Mouse (Mus musculus) yolk sac, embryonic 10.5 days (tissue): ENCODE data around the gene Trim40.
"Not testable (repeated sequence)": the region's sequence is repeated elsewhere in the genome, so short reads cannot be mapped to it uniquely, and the experiment has no call there.

Experiments
- DNase-seq: peaks from one replicate; pipeline ENCODE4 v3.0.0-alpha.2; 2017; ENCODE audit warnings: low spot score

Gene Trim40

GRCm38 (mm10) chr17:36893387-36893786 is 3.5 kb upstream of the Trim40 start:
- no peak for DNase-seq

DNA sequence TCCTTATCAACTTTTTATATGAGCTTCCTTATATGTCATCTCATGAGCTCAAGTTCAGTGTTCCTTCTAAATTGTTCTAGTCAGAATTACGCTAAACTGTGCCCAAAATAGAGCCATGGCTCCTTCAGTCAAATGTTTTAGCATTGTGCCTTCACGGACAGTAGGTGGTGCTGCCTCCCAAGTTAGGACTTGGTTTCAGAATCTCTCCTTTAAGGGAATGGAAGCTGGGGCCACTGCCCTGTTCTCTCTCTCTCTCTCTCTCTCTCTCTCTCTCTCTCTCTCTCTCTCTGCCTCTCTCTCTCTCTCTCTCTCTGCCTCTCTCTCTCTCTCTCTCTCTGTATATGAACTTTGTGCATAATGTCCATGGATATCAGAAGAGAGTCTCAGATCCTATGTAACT is 2.4 kb upstream of the Trim40 start:
- no peak for DNase-seq

GRCm38 (mm10) chr17:36891496-36891895 is 1.6 kb upstream of the Trim40 start:
- not testable (repeated sequence) for DNase-seq

DNA sequence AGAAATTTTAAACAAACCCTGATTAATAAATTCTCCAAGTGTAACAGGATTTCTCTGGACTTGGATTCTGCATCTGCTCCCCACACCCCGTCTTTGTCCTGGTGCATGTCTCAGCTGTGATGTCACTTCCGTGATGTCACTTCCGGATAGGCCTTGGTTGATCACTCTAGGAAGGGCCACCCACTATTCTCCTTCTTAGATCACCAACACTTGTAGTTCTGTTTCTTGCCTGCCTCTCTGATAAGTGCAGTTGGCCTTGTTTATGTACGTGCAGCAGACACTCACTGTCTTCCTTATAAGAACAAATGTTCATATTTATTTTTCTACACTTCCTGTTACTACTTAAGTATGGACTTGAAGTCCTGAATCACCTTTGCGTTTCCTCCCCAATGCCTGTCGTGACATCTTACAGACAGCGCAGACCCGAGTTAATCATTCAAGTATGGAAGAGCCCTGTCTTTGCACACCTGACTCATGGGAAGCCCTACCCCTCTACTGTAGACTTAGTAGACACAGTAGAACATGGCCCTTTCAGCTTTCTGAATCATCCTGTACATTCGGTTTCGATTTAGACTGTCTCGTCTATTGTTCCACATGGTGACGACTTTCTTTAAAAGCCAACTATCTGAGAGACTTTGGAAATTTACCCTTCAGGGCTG is 4.7 kb downstream of the Trim40 start:
- no peak for DNase-seq

GRCm38 (mm10) chr17:36883350-36883749 is 6.6 kb downstream of the Trim40 start:
- DNase-seq, result no peak

- no peak for DNase-seq
Measured at GRCm38 (mm10) chr17:36874636-36875035, 15.3 kb downstream of the Trim40 start.

GRCm38 (mm10) chr17:36869955-36870810 is 19.7 kb downstream of the Trim40 start:
- no peak for DNase-seq

DNA sequence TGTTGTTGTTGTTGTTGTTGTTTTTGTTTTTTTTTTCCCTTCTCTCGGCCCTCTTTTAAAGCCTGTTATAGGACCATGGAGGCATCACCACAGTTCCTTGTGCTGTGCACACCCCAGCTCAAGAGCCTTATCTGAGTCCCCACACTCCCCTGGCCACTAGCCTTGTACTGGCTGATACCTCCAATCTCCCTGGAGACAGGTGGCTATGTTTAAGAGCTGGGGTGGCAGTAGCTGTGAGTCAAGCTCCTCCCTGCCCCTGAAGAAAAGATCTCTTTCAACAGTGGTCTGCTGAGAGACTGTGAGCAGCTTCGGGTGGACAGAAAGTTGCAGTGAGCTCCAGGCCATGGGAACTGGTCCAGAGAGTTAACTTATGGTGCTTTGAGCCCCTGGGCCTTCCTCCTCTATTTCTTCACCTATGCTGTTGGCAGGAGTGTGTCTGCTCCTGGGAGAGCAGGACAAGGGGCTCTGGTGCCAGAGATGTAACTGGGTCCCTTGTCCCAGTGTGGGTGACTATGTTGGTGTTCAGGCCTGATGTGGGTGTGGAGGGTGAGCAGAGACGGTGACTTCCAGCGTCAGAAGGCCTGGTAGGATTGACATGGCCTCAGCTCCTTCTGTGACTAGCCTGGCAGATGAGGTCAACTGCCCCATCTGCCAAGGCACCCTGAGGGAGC is 20.5 kb downstream of the Trim40 start, which contains the start of gene Trim10:
Gene Trim10, plus strand, starts transcription at position 291 of the 671 bp plus-strand sequence.
- peak; percentile 34 for DNase-seq

GRCm38 (mm10) chr17:36868836-36869235 is 21.1 kb downstream of the Trim40 start:
- no peak for DNase-seq

- DNase-seq, result peak; percentile 88
Measured at GRCm38 (mm10) chr17:36866719-36867527, 23.0 kb downstream of the Trim40 start, which contains the start of gene Trim15. TSS of gene Trim15 (minus strand) at chr17:36867210.

GRCm38 (mm10) chr17:36861680-36862079 is 28.2 kb downstream of the Trim40 start:
- DNase-seq, result no peak

DNA sequence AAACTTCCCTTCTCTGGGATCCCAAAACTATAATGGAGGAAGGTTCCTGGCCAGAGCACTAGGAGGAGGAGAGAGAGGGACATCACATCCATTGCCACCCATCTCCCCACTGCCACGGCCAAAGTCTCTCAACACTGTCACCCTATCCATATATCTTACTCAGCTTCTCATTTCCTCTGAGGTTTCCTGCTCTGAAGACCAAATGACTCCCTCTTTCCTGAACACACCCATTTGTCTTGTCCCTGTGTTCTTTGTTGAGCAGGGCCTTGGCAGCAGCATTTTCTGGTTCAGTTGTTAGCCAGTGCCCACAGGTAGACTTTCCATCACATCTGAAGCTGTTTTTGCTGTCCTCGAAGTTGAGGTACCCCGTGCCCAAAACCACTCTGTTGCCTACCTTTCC is 31.7 kb downstream of the Trim40 start:
- no peak for DNase-seq

GRCm38 (mm10) chr17:36856236-36856635 is 33.7 kb downstream of the Trim40 start:
- no peak for DNase-seq

DNA sequence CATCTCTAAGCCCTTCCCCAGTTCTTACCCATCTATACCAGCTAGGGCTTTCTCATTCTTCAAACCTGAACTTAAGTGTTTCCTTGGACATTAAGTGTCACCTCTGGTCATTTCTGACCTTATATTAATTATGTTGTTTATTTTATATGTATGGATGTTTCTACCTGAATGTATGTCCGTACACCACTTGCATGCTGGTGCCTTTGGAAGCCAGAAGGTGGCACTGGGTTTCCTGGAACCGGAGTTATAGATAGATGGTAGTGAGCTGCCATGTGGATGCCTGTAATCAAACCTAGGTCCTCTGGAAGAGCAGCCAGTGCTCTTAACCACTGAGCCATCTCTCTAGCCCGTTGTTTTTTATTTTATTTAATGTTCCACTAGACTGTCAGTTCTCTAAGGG is 34.4 kb downstream of the Trim40 start:
- no peak for DNase-seq

GRCm38 (mm10) chr17:36851627-36852026 is 38.3 kb downstream of the Trim40 start:
- no peak for DNase-seq

DNA sequence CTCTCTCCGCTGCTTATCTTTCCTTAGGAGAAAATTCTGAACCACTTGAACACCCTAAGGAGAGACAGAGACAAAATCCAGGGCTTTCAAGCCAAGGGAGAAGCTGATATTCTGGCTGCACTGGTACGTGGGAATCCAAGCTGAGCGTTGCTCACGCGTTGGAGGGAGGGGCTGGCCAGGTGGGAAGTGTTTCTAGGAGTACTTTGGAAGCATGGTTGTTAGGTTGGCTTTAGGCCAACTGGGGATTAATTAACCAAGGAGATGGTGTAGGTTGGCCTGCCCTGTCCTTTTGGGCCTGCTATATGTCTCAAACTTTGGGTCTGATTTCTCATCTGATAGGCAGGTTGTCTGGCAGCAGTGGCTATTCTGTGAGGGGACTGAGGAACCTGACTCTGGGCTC is 38.7 kb downstream of the Trim40 start:
- DNase-seq, result no peak

DNA sequence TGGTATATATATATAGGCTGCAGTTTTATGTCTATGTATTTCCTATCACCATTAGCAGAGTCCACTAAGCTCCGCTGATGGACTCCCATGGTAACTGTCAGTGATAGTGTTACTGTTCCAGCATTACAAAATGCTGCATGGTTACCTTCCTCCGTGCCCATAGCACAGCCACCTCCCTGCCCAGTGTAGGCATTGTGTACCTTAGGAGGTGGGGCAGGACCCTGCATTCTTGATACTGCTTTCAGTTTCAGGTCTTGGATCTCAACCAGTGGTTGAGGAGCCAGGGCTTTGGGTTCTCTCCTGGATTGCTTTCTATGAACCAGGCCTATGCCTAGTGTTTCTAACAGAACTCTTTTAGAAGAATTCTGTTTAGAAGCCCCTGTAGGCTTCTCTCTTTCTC is 39.9 kb downstream of the Trim40 start:
- DNase-seq, result no peak

- DNase-seq, result no peak
Measured at GRCm38 (mm10) chr17:36848911-36849310, 41.0 kb downstream of the Trim40 start.

- DNase-seq, result no peak
Measured at GRCm38 (mm10) chr17:36844725-36845124, 45.2 kb downstream of the Trim40 start.

DNA sequence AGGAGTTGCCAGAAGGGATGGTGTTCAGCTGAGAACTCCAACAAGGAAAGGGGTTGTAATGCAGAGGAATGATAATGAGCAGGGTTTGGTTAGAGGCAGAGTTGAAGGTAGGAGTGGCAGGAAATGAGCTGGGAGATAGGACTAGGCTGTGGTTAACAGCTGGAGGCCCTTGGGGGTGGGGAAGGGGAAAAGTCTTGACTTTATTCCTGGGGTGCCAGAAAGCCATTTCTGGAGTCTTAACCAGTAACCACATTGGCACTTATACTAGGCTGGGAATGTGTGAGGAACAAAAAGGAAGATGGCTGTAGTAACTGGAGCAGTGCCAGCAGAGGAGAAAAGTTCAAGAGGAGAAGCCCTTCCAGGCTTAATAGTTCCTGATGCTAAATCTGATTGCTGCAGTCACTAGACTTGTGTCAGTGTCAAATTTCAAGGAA is 45.6 kb downstream of the Trim40 start:
- no peak for DNase-seq

GRCm38 (mm10) chr17:36843696-36844095 is 46.2 kb downstream of the Trim40 start:
- no peak for DNase-seq

GRCm38 (mm10) chr17:36840961-36841445 is 48.9 kb downstream of the Trim40 start:
- no peak for DNase-seq
